Mouse (Mus musculus): Measurements from ENCODE around the gene Pygo2.

- TF ChIP-seq CTCF (IDR thresholded peaks at IDR 0.05; ENCODE audit: control insufficient read depth, insufficient read depth, insufficient replicate concordance, low read depth, low read length), result no peak
- TF ChIP-seq POLR2A (IDR thresholded peaks at IDR 0.05; ENCODE audit: control insufficient read depth, low read depth, low read length), result no peak
Observed at GRCm38 (mm10) chr3:89419571-89419970, 10.4 kb upstream of the Pygo2 start.

All from testis, adult 2 months (tissue).